Mouse (Mus musculus) embryonic facial prominence, embryonic 11.5 days (tissue): Measurements from ENCODE around the gene Bcl2. TPM values are rescaled to one million over a fixed set of nuclear protein-coding genes. Genes with fewer than 3 reads are reported as not detected.

ENCODE experiments used
- ATAC-seq: fragments of 200-750 bp; cut with Nextera tagmentation; replicated peaks from 2 replicates; pipeline ENCODE4 v1.8.0; 2017; ENCODE audit warnings: low read depth; ENCODE audit not compliant: insufficient number of reproducible peaks, low FRiP score, low TSS enrichment
- DNase-seq: peaks from one replicate; pipeline ENCODE4 v3.0.0-alpha.2; 2015; ENCODE audit warnings: low spot score
- H3K27ac ChIP-seq: fragments of 300-500 bp; sonication (generic); replicated peaks from 2 replicates; pipeline ENCODE4 v1.5.1; 2014; ENCODE audit warnings: mild to moderate bottlenecking, low read depth, low read length, control low read depth
- H3K27me3 ChIP-seq: fragments of 300-500 bp; sonication (generic); 2 replicates; pipeline ENCODE4 v1.6.1; 2014; ENCODE audit warnings: mild to moderate bottlenecking, low read length, moderate library complexity, mixed read lengths; ENCODE audit not compliant: control insufficient read depth, insufficient read depth
- H3K36me3 ChIP-seq: fragments of 300-500 bp; sonication (generic); replicated peaks from 2 replicates; pipeline ENCODE4 v1.6.1; 2014; ENCODE audit warnings: low read depth, mild to moderate bottlenecking, low read length, moderate library complexity, mixed read lengths; ENCODE audit not compliant: control insufficient read depth, insufficient read depth
- H3K4me1 ChIP-seq: fragments of 300-500 bp; sonication (generic); 2 replicates; pipeline ENCODE4 v1.6.1; 2014; ENCODE audit warnings: low read length, mixed read lengths; ENCODE audit not compliant: control insufficient read depth, insufficient read depth
- H3K4me2 ChIP-seq: fragments of 300-500 bp; sonication (generic); 2 replicates; pipeline ENCODE4 v1.6.1; 2014; ENCODE audit warnings: low read depth, mild to moderate bottlenecking, control low read depth, low read length, moderate library complexity
- H3K4me3 ChIP-seq: fragments of 300-500 bp; sonication (generic); 2 replicates; pipeline ENCODE4 v1.5.1; 2014; ENCODE audit warnings: low read depth, low read length, control low read depth
- H3K9ac ChIP-seq: fragments of 300-500 bp; sonication (generic); replicated peaks from 2 replicates; pipeline ENCODE4 v1.6.1; 2014; ENCODE audit warnings: mild to moderate bottlenecking, control low read depth, low read length
- H3K9me3 ChIP-seq: fragments of 300-500 bp; sonication (generic); replicated peaks from 2 replicates; pipeline ENCODE4 v1.6.1; 2016; ENCODE audit warnings: mild to moderate bottlenecking, low read length, inconsistent platforms, mixed read lengths; ENCODE audit not compliant: control insufficient read depth
- WGBS: fragments of 180-500 bp; shearing (Covaris S2); extraction: QIAGEN DNeasy Blood & Tissue Kit; methylation state at CpG from one replicate; pipeline ENCODE4 v1.1.7; 2014; 5-methylcytosine and 5-hydroxymethylcytosine counted together
- polyA plus RNA-seq: library from polyadenylated mRNA; unstranded; fragments of >200 nt; fragmentation: Nextera tagmentation; extraction: Ambion mirVana; gene quantifications from 2 replicates; pipeline ENCODE4 v1.2.1, GENCODE M21; 2014

Bcl2 gene
- polyA plus RNA-seq, 1 experiment from 2014 or later: 7.1 TPM

GRCm38 (mm10) chr1:106692599-106692998 lies 21.5 kb downstream of the Bcl2 start:
- H3K4me3 ChIP-seq: no peak overlapping the region
- H3K27ac ChIP-seq: no peak overlapping the region
- ATAC-seq: no peak
- H3K36me3 ChIP-seq: no peaks in the 10 kb centered on the region
- H3K4me1 ChIP-seq: no peaks in the 10 kb centered on the region
- H3K9me3 ChIP-seq: no peaks in the 10 kb centered on the region
- H3K27me3 ChIP-seq: no peaks in the 10 kb centered on the region
- no peak overlapping the region for H3K4me2 ChIP-seq
- no peak overlapping the region for H3K9ac ChIP-seq
- DNase-seq: no peak

- Histone ChIP-seq H3K4me1 (no peaks in the 10 kb centered on the region), H3K4me2 (no peak overlapping the region), H3K36me3 (no peaks in the 10 kb centered on the region), H3K9ac (no peak overlapping the region), H3K4me3 (no peak overlapping the region), H3K9me3 (no peaks in the 10 kb centered on the region), H3K27me3 (no peaks in the 10 kb centered on the region), H3K27ac (no peak overlapping the region)
- DNase-seq (no peak), ATAC-seq (no peak)
- 85% methylated on average over 6 of the region's 6 CpGs for WGBS
Observed at GRCm38 (mm10) chr1:106690887-106691286, 23.2 kb downstream of the Bcl2 start.

GRCm38 (mm10) chr1:106688161-106688516 lies 25.9 kb downstream of the Bcl2 start:
- H3K27me3 ChIP-seq: no peaks in the 10 kb centered on the region
- no peak for DNase-seq
- no peak overlapping the region for H3K4me2 ChIP-seq
- H3K9ac ChIP-seq: no peak overlapping the region
- no peak overlapping the region for H3K27ac ChIP-seq
- no peak for ATAC-seq
- H3K4me1 ChIP-seq: no peaks in the 10 kb centered on the region
- no peak overlapping the region for H3K4me3 ChIP-seq
- H3K9me3 ChIP-seq: no peaks in the 10 kb centered on the region
- 85% methylated on average over 5 of the region's 5 CpGs for WGBS
- no peaks in the 10 kb centered on the region for H3K36me3 ChIP-seq

GRCm38 (mm10) chr1:106687435-106688160 lies 26.5 kb downstream of the Bcl2 start:
- ATAC-seq: no peak
- Histone ChIP-seq H3K9me3 (no peaks in the 10 kb centered on the region), H3K9ac (no peak overlapping the region), H3K4me2 (no peak overlapping the region), H3K27me3 (no peaks in the 10 kb centered on the region), H3K27ac (no peak overlapping the region), H3K4me3 (no peak overlapping the region), H3K36me3 (no peaks in the 10 kb centered on the region), H3K4me1 (no peaks in the 10 kb centered on the region)
- DNase-seq: no peak
- WGBS: 85% methylated on average over 18 of the region's 18 CpGs

- Histone ChIP-seq H3K27ac (no peak overlapping the region), H3K9me3 (no peaks in the 10 kb centered on the region), H3K4me1 (no peaks in the 10 kb centered on the region), H3K36me3 (no peaks in the 10 kb centered on the region), H3K9ac (no peak overlapping the region), H3K4me2 (no peak overlapping the region), H3K4me3 (no peak overlapping the region), H3K27me3 (no peaks in the 10 kb centered on the region)
- no peak for DNase-seq
- 78% methylated on average over 2 of the region's 2 CpGs for WGBS
- no peak for ATAC-seq
Observed at GRCm38 (mm10) chr1:106685702-106686101, 28.4 kb downstream of the Bcl2 start.

GRCm38 (mm10) chr1:106684546-106684945 lies 29.5 kb downstream of the Bcl2 start:
- no peak for ATAC-seq
- no peak for DNase-seq
- H3K4me2 ChIP-seq: no peak overlapping the region
- H3K4me1 ChIP-seq: no peaks in the 10 kb centered on the region
- no peak overlapping the region for H3K27ac ChIP-seq
- no peak overlapping the region for H3K9ac ChIP-seq
- H3K27me3 ChIP-seq: no peaks in the 10 kb centered on the region
- WGBS: 75% methylated on average over 3 of the region's 3 CpGs
- no peaks in the 10 kb centered on the region for H3K9me3 ChIP-seq
- H3K4me3 ChIP-seq: no peak overlapping the region
- no peaks in the 10 kb centered on the region for H3K36me3 ChIP-seq

- no peaks in the 10 kb centered on the region for H3K4me1 ChIP-seq
- DNase-seq: no peak
- H3K4me3 ChIP-seq: no peak overlapping the region
- WGBS: 79% methylated on average over 3 of the region's 3 CpGs
- no peak overlapping the region for H3K27ac ChIP-seq
- no peak overlapping the region for H3K4me2 ChIP-seq
- no peak for ATAC-seq
- no peaks in the 10 kb centered on the region for H3K36me3 ChIP-seq
- no peaks in the 10 kb centered on the region for H3K27me3 ChIP-seq
- H3K9me3 ChIP-seq: no peaks in the 10 kb centered on the region
- H3K9ac ChIP-seq: no peak overlapping the region
Observed at GRCm38 (mm10) chr1:106682829-106683228, 31.2 kb downstream of the Bcl2 start.

- Histone ChIP-seq H3K9ac (no peak overlapping the region), H3K36me3 (no peaks in the 10 kb centered on the region), H3K27ac (no peak overlapping the region), H3K27me3 (no peaks in the 10 kb centered on the region), H3K4me3 (no peak overlapping the region), H3K4me2 (no peak overlapping the region), H3K4me1 (no peaks in the 10 kb centered on the region), H3K9me3 (no peaks in the 10 kb centered on the region)
- 76% methylated on average over 6 of the region's 6 CpGs for whole genome bisulfite sequencing
- ATAC-seq (no peak), DNase-seq (no peak)
Observed at GRCm38 (mm10) chr1:106679800-106680515, 34.1 kb downstream of the Bcl2 start.
